ENCODE assay signal across 8 mouse cellular contexts in the genomic region with DNA sequence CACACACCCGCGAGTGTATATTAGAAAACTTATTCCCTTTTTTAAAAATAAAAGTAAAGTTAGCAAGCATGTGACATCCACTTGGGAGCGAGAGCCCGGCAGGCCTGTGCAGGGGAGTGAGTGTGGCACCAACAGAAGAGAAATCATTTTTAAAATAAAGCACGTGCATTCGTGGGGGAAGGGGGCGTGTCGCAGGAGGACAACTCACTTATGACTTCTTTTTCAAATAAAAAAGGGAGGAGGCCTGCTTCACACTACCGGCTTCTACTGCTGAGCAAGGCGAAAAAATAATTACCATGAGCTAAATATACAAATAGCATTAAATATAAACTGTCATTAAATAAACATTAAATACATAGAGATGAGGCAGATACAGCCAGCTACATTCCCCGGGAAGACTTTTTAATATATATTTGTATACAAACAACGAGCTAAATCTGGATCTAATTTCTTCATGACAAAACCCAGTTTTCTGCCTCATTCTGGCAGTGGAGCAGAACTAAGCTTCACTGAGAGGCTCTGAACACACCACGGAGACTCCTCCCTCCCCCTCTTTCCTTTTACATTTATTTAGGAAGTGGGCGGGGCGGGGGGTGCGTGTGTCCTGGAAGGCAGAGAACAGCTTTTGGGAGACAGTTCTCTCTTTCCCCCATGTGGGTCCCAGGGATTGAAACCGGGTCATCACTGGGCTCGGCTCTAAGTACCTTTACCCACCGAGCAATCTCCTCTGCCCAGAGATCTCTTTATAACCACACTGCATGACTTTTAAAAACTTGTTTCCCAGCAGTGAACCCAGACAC. TPM values are rescaled to one million over a fixed set of nuclear protein-coding genes. Genes with fewer than 3 reads are reported as not detected.
DNase-seq lines count a peak whose midpoint lies in the region; ATAC-seq and TF ChIP-seq lines count a peak whose summit lies in the region.

No protein-coding gene starts in this region.

- H3K36me3 ChIP-seq in lung, embryonic 16.5 days (ENCODE audit: control insufficient read depth, insufficient read depth, low read length), result no peaks in the 10 kb centered on the region
- no peaks in the 10 kb centered on the region for H3K36me3 ChIP-seq in forebrain, embryonic 15.5 days
- H3K36me3 ChIP-seq in liver, embryonic 11.5 days (ENCODE audit: control insufficient read depth, insufficient read depth, low read length), result peaks cover 3% of the 10 kb centered on the region; the same call in 1 of the 2 replicates
- H3K36me3 ChIP-seq in stomach, embryonic 14.5 days (ENCODE audit: control insufficient read depth, insufficient read depth, low read length), result no peaks in the 10 kb centered on the region

- H3K27ac ChIP-seq in lung, embryonic 16.5 days (ENCODE audit: low read length), result peak overlapping the region; percentile 90
- H3K27ac ChIP-seq in forebrain, embryonic 15.5 days (replicated peaks), result peak overlapping the region; percentile 58
- H3K27ac ChIP-seq in liver, embryonic 11.5 days (ENCODE audit: low read depth, low read length), result no peak overlapping the region
- peak overlapping the region; percentile 68; the same call in 1 of the 2 replicates for H3K27ac ChIP-seq in stomach, embryonic 14.5 days (ENCODE audit: low read length)
- no peak overlapping the region for H3K27ac ChIP-seq in left cerebral cortex, adult 2 months

- peak overlapping the region; percentile 66 for H3K4me3 ChIP-seq in lung, embryonic 16.5 days (ENCODE audit: low read length)
- 0 out of 2 replicates have a peak overlapping the region, but pooled peaks have one; percentile 10 for H3K4me3 ChIP-seq in forebrain, embryonic 15.5 days
- peak overlapping the region; percentile 1 for H3K4me3 ChIP-seq in liver, embryonic 11.5 days (ENCODE audit: low read depth, low read length)
- peak overlapping the region; percentile 5; the same call in 1 of the 2 replicates for H3K4me3 ChIP-seq in stomach, embryonic 14.5 days (ENCODE audit: low read depth, low read length)
- H3K4me3 ChIP-seq in left cerebral cortex, adult 2 months, result no peak overlapping the region

- H3K4me1 ChIP-seq in lung, embryonic 16.5 days (replicated peaks; ENCODE audit: control insufficient read depth, insufficient read depth, low read length), result peaks cover 78% of the 10 kb centered on the region
- peaks cover 84% of the 10 kb centered on the region for H3K4me1 ChIP-seq in forebrain, embryonic 15.5 days
- peaks cover 69% of the 10 kb centered on the region for H3K4me1 ChIP-seq in liver, embryonic 11.5 days (replicated peaks; ENCODE audit: control insufficient read depth, insufficient read depth, low read length)
- H3K4me1 ChIP-seq in stomach, embryonic 14.5 days (ENCODE audit: control insufficient read depth, insufficient read depth, low read length), result peaks cover 70% of the 10 kb centered on the region

- DNase-seq in lung, postnatal 10 days, result no peak
- DNase-seq in liver, embryonic 11.5 days (ENCODE audit: low spot score), result no peak
- no peak for DNase-seq in urinary bladder, postnatal 25 days (ENCODE audit: low spot score)
- DNase-seq in left cerebral cortex, adult 2 months (ENCODE audit: extremely low spot score in 1 of 2, low spot score in 2 of 2), result no peak
- DNase-seq in retina, postnatal 1 day, result no peak

- WGBS in lung, embryonic 16.5 days, result 12% methylated on average over 19 of the region's 19 CpGs
- 20% methylated on average over 19 of the region's 19 CpGs for WGBS in forebrain, embryonic 15.5 days
- WGBS in liver, embryonic 11.5 days, result 45% methylated on average over 19 of the region's 19 CpGs
- 25% methylated on average over 19 of the region's 19 CpGs for WGBS in stomach, embryonic 14.5 days

- intact Hi-C loops in left cerebral cortex, adult 2 months (cut with DNase I), result no loop called here

- ATAC-seq in lung, embryonic 16.5 days (ENCODE audit: low read depth), result peak; percentile 59
- no peak for ATAC-seq in forebrain, embryonic 15.5 days (replicated peaks)
- ATAC-seq in liver, embryonic 11.5 days (replicated peaks; ENCODE audit: low FRiP score), result no peak
- ATAC-seq in stomach, embryonic 14.5 days (ENCODE audit: insufficient number of reproducible peaks, insufficient read depth, low FRiP score, low read depth), result no peak

- no peak for TF ChIP-seq CTCF in left cerebral cortex, adult 2 months (IDR thresholded peaks at IDR 0.05)

- peak overlapping the region; percentile 52 for H3K4me2 ChIP-seq in lung, embryonic 16.5 days (ENCODE audit: low read depth, low read length)
- H3K4me2 ChIP-seq in forebrain, embryonic 15.5 days (replicated peaks), result peak overlapping the region; percentile 62
- H3K4me2 ChIP-seq in liver, embryonic 11.5 days, result peak overlapping the region; percentile 56
- peak overlapping the region; percentile 44 for H3K4me2 ChIP-seq in stomach, embryonic 14.5 days (replicated peaks; ENCODE audit: low read depth, low read length)

- H3K9me3 ChIP-seq in lung, embryonic 16.5 days (ENCODE audit: control insufficient read depth, low read length), result no peaks in the 10 kb centered on the region
- H3K9me3 ChIP-seq in forebrain, embryonic 15.5 days, result no peaks in the 10 kb centered on the region
- no peaks in the 10 kb centered on the region for H3K9me3 ChIP-seq in liver, embryonic 11.5 days (ENCODE audit: control insufficient read depth, low read length)
- no peaks in the 10 kb centered on the region for H3K9me3 ChIP-seq in stomach, embryonic 14.5 days (ENCODE audit: control insufficient read depth, low read depth, low read length)

- H3K9ac ChIP-seq in lung, embryonic 16.5 days (ENCODE audit: low read length), result peak overlapping the region; percentile 58
- H3K9ac ChIP-seq in forebrain, embryonic 15.5 days (replicated peaks), result no peak overlapping the region; the same call in 1 of the 2 replicates
- H3K9ac ChIP-seq in liver, embryonic 11.5 days (ENCODE audit: low read depth, low read length), result no peak overlapping the region
- H3K9ac ChIP-seq in stomach, embryonic 14.5 days (replicated peaks; ENCODE audit: low read depth, low read length), result no peak overlapping the region

- no peaks in the 10 kb centered on the region for H3K27me3 ChIP-seq in lung, embryonic 16.5 days (ENCODE audit: control insufficient read depth, insufficient read depth, low read depth, low read length)
- H3K27me3 ChIP-seq in forebrain, embryonic 15.5 days, result no peaks in the 10 kb centered on the region
- H3K27me3 ChIP-seq in liver, embryonic 11.5 days (replicated peaks; ENCODE audit: control insufficient read depth, insufficient read depth, low read length), result no peaks in the 10 kb centered on the region
- no peaks in the 10 kb centered on the region for H3K27me3 ChIP-seq in stomach, embryonic 14.5 days (ENCODE audit: control insufficient read depth, insufficient read depth, low read length)

RNA-seq across cellular contexts. Expression of a gene that starts 53.7 kb away (rescaled TPM):
- polyA plus RNA-seq in lung, embryonic 16.5 days (2015; fragmentation: Nextera tagmentation; extraction: Ambion mirVana), result 152 and 155 TPM in 2 replicates
- polyA plus RNA-seq in forebrain, embryonic 15.5 days (2015; fragmentation: Nextera tagmentation; extraction: Ambion mirVana), result 83.1 and 88.6 TPM in 2 replicates
- polyA plus RNA-seq in liver, embryonic 11.5 days (2014; fragmentation: Nextera tagmentation; extraction: Ambion mirVana), result 34.3 and 37.8 TPM in 2 replicates
- polyA plus RNA-seq in stomach, embryonic 14.5 days (2014; fragmentation: Nextera tagmentation; extraction: Ambion mirVana), result 82.0 and 84.9 TPM in 2 replicates
- total RNA-seq in left cerebral cortex, adult 2 months (2021), result 10 to 100 TPM; 61.4 to 63.8 TPM

Comparison
In these comparisons a context has a peak if more than half of its experiments do, and no peak if none do; other contexts are left out.
1. H3K27ac ChIP-seq: peak in lung, embryonic 16.5 days (single experiment), forebrain, embryonic 15.5 days (single experiment) and stomach, embryonic 14.5 days (single experiment); none in liver, embryonic 11.5 days (single experiment) and left cerebral cortex, adult 2 months (single experiment).
2. Peak in every context shown above with its lines, with median percentiles within 50 percentile points of each other: H3K4me2 ChIP-seq.